Mouse (Mus musculus): ENCODE results near the gene Kcnj2.

DNA sequence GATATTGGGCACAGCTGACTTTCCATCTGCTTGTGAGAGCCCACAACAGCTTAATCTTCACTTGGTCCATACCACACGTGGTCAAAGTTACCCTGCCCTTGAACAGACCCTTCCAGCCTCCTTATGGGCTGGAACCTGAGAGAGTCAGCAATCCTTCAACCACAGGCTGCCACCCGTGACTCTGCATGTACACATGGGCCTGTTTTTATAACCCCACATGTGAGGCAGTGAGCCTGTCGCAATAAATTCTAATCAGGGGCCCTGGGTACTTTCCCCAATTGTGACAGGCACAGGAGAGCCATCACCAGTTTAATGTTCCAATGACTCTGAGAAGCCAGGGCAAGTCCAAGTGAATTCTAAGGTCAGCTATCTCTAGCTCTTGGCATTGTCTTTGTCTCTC is 22.8 kb downstream of the Kcnj2 start:
- TF ChIP-seq CTCF (IDR thresholded peaks at IDR 0.05) (no peak), EP300 (IDR thresholded peaks at IDR 0.05) (no peak)

Data from lung, postnatal 0 days (tissue).